Mouse (Mus musculus) CH12.LX (cell line): ENCODE data around the gene Myrip.

ENCODE experiments used
- CTCF ChIP-seq, 2 experiments: IDR thresholded peaks in 1 of 2; conservative IDR thresholded peaks in 1 of 2; 2 replicates each; pipeline ENCODE4 v1.5.1; 2011 to 2012; ENCODE audit warnings: low read depth in 2 of 2, low read length in 2 of 2, improper control_type of control experiment in 1 of 2, inconsistent platforms in 1 of 2, mild to moderate bottlenecking in 1 of 2, moderate library complexity in 1 of 2
- EP300 ChIP-seq: IDR thresholded peaks from 2 replicates; pipeline ENCODE4 v1.6.1; 2011; ENCODE audit warnings: low read length, improper control_type of control experiment
- GABPA ChIP-seq: IDR thresholded peaks from 2 replicates; pipeline ENCODE4 v1.6.1; 2012; ENCODE audit warnings: low read depth, low read length, improper control_type of control experiment, inconsistent platforms; ENCODE audit not compliant: insufficient replicate concordance
- HCFC1 ChIP-seq: IDR thresholded peaks from 2 replicates; pipeline ENCODE4 v1.6.1; 2012; ENCODE audit warnings: low read depth, mild to moderate bottlenecking, inconsistent platforms, low read length, improper control_type of control experiment
- JUND ChIP-seq: conservative IDR thresholded peaks from 2 replicates; pipeline ENCODE4 v1.6.1; 2011; ENCODE audit warnings: low read depth, low read length, improper control_type of control experiment
- POLR2A ChIP-seq: IDR thresholded peaks from 2 replicates; pipeline ENCODE4 v1.6.1; 2011; ENCODE audit warnings: low read depth, mild to moderate bottlenecking, improper control_type of control experiment, low read length
- UBTF ChIP-seq: IDR thresholded peaks from 2 replicates; pipeline ENCODE4 v1.6.1; 2012; ENCODE audit warnings: low read depth, mild to moderate bottlenecking, inconsistent platforms, low read length, improper control_type of control experiment, moderate library complexity
- USF2 ChIP-seq: conservative IDR thresholded peaks from 2 replicates; pipeline ENCODE4 v1.6.1; 2011; ENCODE audit warnings: low read depth, low read length, improper control_type of control experiment
- ZNF384 ChIP-seq: IDR thresholded peaks from 2 replicates; pipeline ENCODE4 v1.6.1; 2012; ENCODE audit warnings: low read depth, low read length, improper control_type of control experiment, inconsistent platforms

DNA sequence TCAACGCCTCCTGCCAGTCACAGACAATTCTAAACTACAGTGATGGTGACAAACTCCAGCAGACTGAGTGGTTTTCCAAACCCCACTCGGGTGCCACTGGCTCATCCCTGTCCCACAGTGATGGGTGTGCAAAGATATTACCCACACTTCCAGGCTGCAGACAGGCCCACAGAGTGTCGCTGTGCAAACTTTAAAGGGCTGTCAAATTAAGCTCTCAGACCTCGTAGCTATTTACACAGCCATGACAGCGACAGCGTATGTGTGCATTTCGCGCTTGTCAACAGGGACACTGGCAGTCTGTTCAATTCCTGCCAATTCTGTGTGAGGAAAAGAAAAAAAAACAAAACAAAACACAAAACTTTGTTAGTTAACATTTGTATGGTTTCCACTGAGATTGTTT lies 134.5 kb downstream of the Myrip start:
- TF ChIP-seq CTCF (conservative IDR thresholded peaks at IDR 0.05 in 1 of 2, IDR thresholded peaks at IDR 0.05 in 1 of 2; ENCODE audit: low read depth in 2 of 2, low read length in 2 of 2) = no peak
- TF ChIP-seq ZNF384 = no peak
- TF ChIP-seq UBTF = no peak
- no peak for TF ChIP-seq USF2
- TF ChIP-seq JUND = no peak
- no peak for TF ChIP-seq POLR2A
- TF ChIP-seq EP300 = no peak
- TF ChIP-seq HCFC1 = no peak
- TF ChIP-seq GABPA = no peak
